Mouse (Mus musculus): ENCODE results near the gene Psmg3. TPM values are rescaled to one million over a fixed set of nuclear protein-coding genes. Genes with fewer than 3 reads are reported as not detected.
A peak's percentile ranks its signal among the peaks of the same experiment; 100 is the strongest.

Gene Psmg3
- polyA plus RNA-seq, 1 experiment from 2014 or later: 54.7 TPM

- POLR2A ChIA-PET: interaction anchor here (0.6 to 1.0 kb wide), 2 partner anchors 11 to 34 kb away, joined by 3 read pairs; no protein-coding TSS in a partner anchor
- H3K27me3 ChIP-seq: no peaks in the 10 kb centered on the region
- no peak for TF ChIP-seq CTCF (IDR thresholded peaks at IDR 0.05)
Measured at GRCm38 (mm10) chr5:139796001-139796620, 30.6 kb downstream of the Psmg3 start.

DNA sequence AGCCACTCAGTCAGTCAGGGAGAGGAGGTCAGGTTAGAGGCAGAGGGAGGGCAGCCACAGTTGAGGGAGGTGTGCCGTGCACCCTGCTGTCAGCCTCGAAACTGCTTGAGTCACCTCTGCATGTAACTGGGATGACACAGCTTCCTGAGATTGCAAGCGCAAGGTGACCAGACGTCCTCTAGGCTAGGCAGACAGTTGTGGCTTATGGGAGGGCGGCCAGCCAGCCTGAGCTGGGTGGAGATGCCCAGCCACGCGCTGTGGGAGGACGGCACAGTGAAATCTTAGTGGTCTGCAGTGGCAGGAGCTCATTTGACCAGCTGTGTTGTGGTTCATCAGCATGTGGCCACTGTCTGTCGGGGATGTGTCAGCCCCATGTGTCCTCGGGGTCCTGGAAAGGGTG is 31.7 kb downstream of the Psmg3 start:
- no peak for TF ChIP-seq CTCF (IDR thresholded peaks at IDR 0.05)
- in situ Hi-C loops (cut with MboI; ENCODE audit: low pct_unique_long_range_greater_than_20kb): no loop called here
- no peaks in the 10 kb centered on the region for H3K27me3 ChIP-seq
- CTCF ChIA-PET: interaction anchor here (0.8 to 2.9 kb wide), 2 partner anchors 11 to 23 kb away, joined by 3 to 12 read pairs; no protein-coding TSS in a partner anchor
- DNase-seq (ENCODE audit: low read depth, low spot score) (peak; percentile 85), ATAC-seq (peak; percentile 13)
- POLR2A ChIA-PET: interaction anchor here (1.0 kb wide), 1 partner anchor 11 kb away, joined by 3 read pairs; no protein-coding TSS in a partner anchor

More at GRCm38 (mm10) chr5:139796001-139796620, 30.6 kb downstream of the Psmg3 start:
- CTCF ChIA-PET: interaction anchor here (1.1 to 1.6 kb wide), 2 partner anchors 10 to 16 kb away, joined by 3 read pairs; no protein-coding TSS in a partner anchor
- in situ Hi-C loops (cut with MboI; ENCODE audit: low pct_unique_long_range_greater_than_20kb): no loop called here
- DNase-seq (ENCODE audit: low read depth, low spot score) (no peak), ATAC-seq (no peak)

- DNase-seq (ENCODE audit: low read depth, low spot score) (no peak), ATAC-seq (no peak)
- no peaks in the 10 kb centered on the region for H3K27me3 ChIP-seq
- ChIA-PET POLR2A (interaction anchor here (0.8 to 1.0 kb wide), 3 partner anchors 12 to 625 kb away, joined by 3 to 4 read pairs (median 3); partner anchors contain the start of gene Eif3b), CTCF (interaction anchor here (0.8 to 2.9 kb wide), 3 partner anchors 10 to 24 kb away, joined by 3 to 12 read pairs (median 8); partner anchors contain the start of gene Ints1)
- no peak for TF ChIP-seq CTCF (IDR thresholded peaks at IDR 0.05)
- in situ Hi-C loops (cut with MboI; ENCODE audit: low pct_unique_long_range_greater_than_20kb): no loop called here
Measured at GRCm38 (mm10) chr5:139794137-139794536, 32.5 kb downstream of the Psmg3 start.

- in situ Hi-C loops (cut with MboI; ENCODE audit: low pct_unique_long_range_greater_than_20kb): no loop called here
- ChIA-PET CTCF (interaction anchor here (1.8 to 2.9 kb wide), 2 partner anchors 18 to 24 kb away, joined by 8 to 12 read pairs; partner anchors contain the start of gene Ints1), POLR2A (interaction anchor here (0.8 to 1.0 kb wide), 2 partner anchors 61 to 625 kb away, joined by 3 to 4 read pairs; partner anchors contain the start of gene Eif3b)
- H3K27me3 ChIP-seq: no peaks in the 10 kb centered on the region
- no peak for DNase-seq (ENCODE audit: low read depth, low spot score)
- ATAC-seq: no peak
- TF ChIP-seq CTCF (IDR thresholded peaks at IDR 0.05): no peak
Measured at GRCm38 (mm10) chr5:139793338-139794089, 33.2 kb downstream of the Psmg3 start.

DNA sequence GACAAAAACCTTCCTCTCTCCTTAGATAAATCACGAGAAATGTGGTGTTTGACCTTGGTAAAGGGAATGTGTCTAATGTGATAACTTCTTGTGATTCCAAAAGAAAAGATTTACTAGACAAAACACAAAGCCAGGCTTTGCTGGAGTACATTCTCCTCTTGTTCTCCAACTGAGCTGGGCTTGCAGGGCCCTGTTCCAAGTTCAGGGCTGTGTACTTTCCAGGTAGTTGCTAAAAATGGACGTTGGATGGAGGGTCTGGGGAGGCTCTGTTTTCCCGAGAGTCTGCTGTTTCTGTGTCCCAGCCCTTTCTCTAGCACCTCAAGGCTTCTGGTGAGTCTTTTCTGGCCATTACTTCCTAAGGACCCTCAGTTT is 33.7 kb downstream of the Psmg3 start:
- in situ Hi-C loops (cut with MboI; ENCODE audit: low pct_unique_long_range_greater_than_20kb): no loop called here
- DNase-seq (ENCODE audit: low read depth, low spot score) (no peak), ATAC-seq (no peak)
- ChIA-PET POLR2A (interaction anchor here (1.0 kb wide), 1 partner anchor 14 kb away, joined by 3 read pairs; no protein-coding TSS in a partner anchor), CTCF (interaction anchor here (1.1 to 2.9 kb wide), 3 partner anchors 17 to 25 kb away, joined by 5 to 12 read pairs (median 8); partner anchors contain the start of gene Ints1)
- H3K27me3 ChIP-seq: no peaks in the 10 kb centered on the region
- no peak for TF ChIP-seq CTCF (IDR thresholded peaks at IDR 0.05)

- ChIA-PET POLR2A (interaction anchor here (0.7 to 2.1 kb wide), 5 partner anchors 8 to 215 kb away, joined by 3 to 6 read pairs (median 3); partner anchors contain the start of genes Gm26938 and Psmg3), CTCF (interaction anchor here (1.1 to 2.9 kb wide), 2 partner anchors 22 to 26 kb away, joined by 5 to 12 read pairs; no protein-coding TSS in a partner anchor)
- TF ChIP-seq CTCF (IDR thresholded peaks at IDR 0.05): no peak
- ATAC-seq (no peak), DNase-seq (ENCODE audit: low read depth, low spot score) (no peak)
- H3K27me3 ChIP-seq: no peaks in the 10 kb centered on the region
- in situ Hi-C loops (cut with MboI; ENCODE audit: low pct_unique_long_range_greater_than_20kb): no loop called here
Measured at GRCm38 (mm10) chr5:139792159-139792775, 34.4 kb downstream of the Psmg3 start.

GRCm38 (mm10) chr5:139791227-139792158 is 35.2 kb downstream of the Psmg3 start, which contains the start of gene Mafk:
TSS of gene Mafk (plus strand) at chr5:139791513.
- ChIA-PET CTCF (interaction anchor here (1.1 to 2.9 kb wide), 2 partner anchors 22 to 26 kb away, joined by 5 to 12 read pairs; no protein-coding TSS in a partner anchor), POLR2A (interaction anchor here (0.6 to 2.1 kb wide), 7 partner anchors 9 to 419 kb away, joined by 3 to 7 read pairs (median 3); partner anchors contain the start of genes Gm26938 and Psmg3)
- ATAC-seq: peak; percentile 28
- no peaks in the 10 kb centered on the region for H3K27me3 ChIP-seq
- peak; percentile 81 for DNase-seq (ENCODE audit: low read depth, low spot score)
- TF ChIP-seq CTCF (IDR thresholded peaks at IDR 0.05): no peak
- in situ Hi-C loops (cut with MboI; ENCODE audit: low pct_unique_long_range_greater_than_20kb): no loop called here

DNA sequence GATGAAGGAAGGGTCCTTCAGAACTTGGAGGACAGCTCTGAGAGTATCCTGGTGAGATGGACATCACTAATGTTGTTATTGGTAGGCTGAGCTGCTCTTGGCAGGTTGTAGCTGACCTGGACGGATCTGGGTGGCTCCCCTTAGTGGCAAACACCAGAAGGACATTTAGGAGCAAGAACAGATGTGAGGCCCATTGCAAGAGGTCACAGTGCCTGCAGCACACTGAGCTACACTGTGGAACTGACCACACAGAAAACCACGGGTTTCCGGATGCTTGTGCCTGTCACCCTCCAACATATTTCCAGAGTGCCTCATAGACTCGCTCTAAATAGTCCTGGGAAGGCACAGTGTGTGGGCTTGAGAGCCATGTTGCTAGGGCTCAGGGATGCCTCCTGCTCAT is 37.2 kb downstream of the Psmg3 start:
- H3K27me3 ChIP-seq: no peaks in the 10 kb centered on the region
- DNase-seq (ENCODE audit: low read depth, low spot score): no peak
- in situ Hi-C loops (cut with MboI; ENCODE audit: low pct_unique_long_range_greater_than_20kb): no loop called here
- POLR2A ChIA-PET: no interaction called here
- TF ChIP-seq CTCF (IDR thresholded peaks at IDR 0.05): no peak
- CTCF ChIA-PET: interaction anchor here (0.8 kb wide), 1 partner anchor 14 kb away, joined by 3 read pairs; the partner anchor contains the start of gene Ints1
- peak; percentile 51 for ATAC-seq

DNA sequence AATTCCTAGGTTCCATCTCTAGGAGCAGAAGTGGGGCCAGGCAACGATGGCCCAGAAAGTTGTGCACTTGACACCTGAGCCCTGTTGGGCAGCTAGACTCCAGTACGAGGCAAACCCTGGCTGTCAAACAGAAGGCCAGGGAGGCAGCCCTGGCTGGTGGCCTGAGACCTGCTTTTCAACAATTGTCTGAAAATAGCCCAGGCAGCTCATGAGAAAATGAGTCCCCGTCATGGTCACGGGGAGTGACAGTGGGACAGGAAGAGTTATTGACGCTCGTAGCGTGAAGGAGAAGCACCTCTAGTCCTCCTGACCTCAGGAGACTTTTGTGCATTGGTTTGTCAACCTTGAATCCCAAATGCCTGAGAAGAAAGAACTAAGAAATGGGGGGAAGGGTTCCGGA is 45.3 kb downstream of the Psmg3 start:
- in situ Hi-C loops (cut with MboI; ENCODE audit: low pct_unique_long_range_greater_than_20kb): no loop called here
- ChIA-PET CTCF (interaction anchor here (1.0 kb wide), 1 partner anchor 26 kb away, joined by 3 read pairs; no protein-coding TSS in a partner anchor), POLR2A (no interaction called here)
- ATAC-seq: no peak
- TF ChIP-seq CTCF (IDR thresholded peaks at IDR 0.05): no peak
- no peaks in the 10 kb centered on the region for H3K27me3 ChIP-seq
- no peak for DNase-seq (ENCODE audit: low read depth, low spot score)

Measured in Patski (cell line).